Mouse (Mus musculus): ENCODE results near the gene H2-Ab1. TPM values are rescaled to one million over a fixed set of nuclear protein-coding genes. Genes with fewer than 3 reads are reported as not detected.
A peak's percentile ranks its signal among the peaks of the same experiment; 100 is the strongest.

The H2-Ab1 gene
- total RNA-seq, 2 experiments from 2014 or later, result 50.0 to 81.5 TPM

GRCm38 (mm10) chr17:34238706-34239105, 18.8 kb upstream of the H2-Ab1 start, which contains the start of gene H2-Ob:
Gene H2-Ob (plus strand): TSS chr17:34238903.
- peak; percentile 56; the same call in 1 of the 2 replicates for ATAC-seq (replicated peaks; ENCODE audit: poor library complexity)

DNA sequence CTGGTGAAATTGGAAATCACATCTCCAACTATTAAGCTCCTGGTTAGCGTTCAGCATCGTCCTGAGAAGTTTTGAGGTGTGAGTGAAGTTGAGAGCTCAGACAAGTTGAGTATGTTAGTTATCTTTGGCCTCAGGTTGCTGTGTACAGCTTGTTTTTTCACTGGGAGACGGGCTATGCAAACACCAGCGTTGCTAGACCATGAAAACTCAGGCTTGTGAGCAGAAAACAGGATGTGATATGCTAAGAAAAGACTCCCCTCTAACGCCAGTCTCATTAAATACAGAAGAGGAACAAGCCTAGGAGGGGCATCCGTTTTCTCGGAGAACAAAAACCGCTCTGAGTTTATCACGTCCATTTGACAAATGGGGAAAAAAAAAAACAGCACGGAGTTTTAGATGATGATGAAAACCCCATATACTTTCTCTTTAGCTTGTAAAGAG, 17.9 kb upstream of the H2-Ab1 start:
- peak; percentile 40 for ATAC-seq (replicated peaks; ENCODE audit: poor library complexity)

GRCm38 (mm10) chr17:34240366-34240765, 17.1 kb upstream of the H2-Ab1 start:
- ATAC-seq (replicated peaks; ENCODE audit: poor library complexity), result no peak

GRCm38 (mm10) chr17:34240916-34241315, 16.6 kb upstream of the H2-Ab1 start:
- ATAC-seq (replicated peaks; ENCODE audit: poor library complexity), result no peak

DNA sequence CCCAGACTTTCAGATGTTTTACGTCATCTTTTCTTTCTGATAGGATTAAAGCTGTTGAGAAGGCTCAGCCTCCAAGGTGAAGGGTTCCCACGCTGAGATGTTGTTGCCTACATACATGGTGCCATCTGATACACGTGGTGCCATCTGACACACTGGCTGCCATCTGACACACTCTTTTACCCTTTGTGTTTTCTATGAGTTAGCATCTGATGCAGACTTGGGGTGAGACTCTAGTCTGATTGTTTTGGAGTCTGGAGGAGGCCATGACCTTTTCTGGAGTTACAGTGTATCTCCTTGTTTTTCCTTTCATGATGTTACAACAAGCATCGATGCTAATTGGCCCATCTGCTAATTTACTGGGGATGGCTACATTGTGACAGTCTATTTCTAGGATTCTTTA, 12.8 kb upstream of the H2-Ab1 start:
- ATAC-seq (replicated peaks; ENCODE audit: poor library complexity), result no peak

DNA sequence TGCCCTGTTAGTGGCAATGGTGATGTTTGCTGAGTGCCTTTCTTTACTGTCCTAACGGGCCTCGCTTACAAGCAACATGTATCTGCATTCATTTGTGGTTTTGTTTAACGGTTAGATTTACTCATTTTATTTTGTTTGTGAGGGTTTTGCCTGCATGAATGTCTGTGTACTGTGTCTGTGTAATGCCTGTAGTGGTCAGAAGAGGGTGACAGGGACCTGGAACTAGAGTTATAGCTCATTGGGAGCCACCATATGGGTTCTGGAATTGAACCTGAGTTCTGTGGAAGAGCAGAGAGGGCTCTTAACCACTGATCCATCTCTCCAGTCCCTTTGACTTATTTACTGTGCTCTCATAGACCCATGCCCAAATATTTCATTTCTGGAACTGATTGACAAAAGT, 10.4 kb upstream of the H2-Ab1 start:
- ATAC-seq (replicated peaks; ENCODE audit: poor library complexity), result peak; percentile 47; the same call in 1 of the 2 replicates

DNA sequence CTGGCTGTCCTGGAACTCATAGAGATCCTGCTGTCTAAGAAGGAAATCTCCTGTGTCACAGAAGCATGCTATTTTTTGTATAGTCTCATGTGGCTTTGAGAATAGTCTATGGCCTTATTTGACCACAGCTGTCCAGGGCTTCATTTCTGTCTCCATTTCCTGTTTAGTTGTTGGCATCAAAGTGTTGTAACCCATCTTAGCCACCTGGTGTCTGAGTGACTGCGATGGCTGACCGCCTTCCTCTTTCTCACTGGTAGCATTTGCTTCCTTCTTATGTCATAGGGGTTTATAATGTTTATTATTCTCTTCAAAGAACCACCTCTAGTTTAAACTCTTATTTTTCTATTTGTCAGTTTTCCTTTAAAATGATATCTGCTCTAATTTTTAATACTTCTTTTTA, 8.7 kb upstream of the H2-Ab1 start:
- ATAC-seq (replicated peaks; ENCODE audit: poor library complexity), result peak; percentile 84

DNA sequence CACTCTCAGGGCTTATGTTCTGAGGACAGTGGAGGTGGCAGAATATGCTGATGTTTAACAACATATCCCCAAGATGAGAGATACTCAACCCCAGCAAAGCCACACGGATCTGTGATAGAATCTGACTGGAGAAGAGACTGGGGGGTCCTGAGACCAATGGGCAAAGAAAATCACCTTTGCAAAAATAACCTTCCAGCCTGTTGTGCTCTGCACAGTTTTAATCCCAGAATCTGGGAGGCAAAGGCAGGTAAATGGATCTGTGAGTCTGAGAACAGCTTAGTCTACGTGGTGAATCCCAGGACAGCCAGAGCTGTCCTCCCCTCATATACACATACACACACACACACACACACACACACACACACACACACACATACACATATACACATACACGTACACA, 8.1 kb upstream of the H2-Ab1 start:
- no peak for ATAC-seq (replicated peaks; ENCODE audit: poor library complexity)

DNA sequence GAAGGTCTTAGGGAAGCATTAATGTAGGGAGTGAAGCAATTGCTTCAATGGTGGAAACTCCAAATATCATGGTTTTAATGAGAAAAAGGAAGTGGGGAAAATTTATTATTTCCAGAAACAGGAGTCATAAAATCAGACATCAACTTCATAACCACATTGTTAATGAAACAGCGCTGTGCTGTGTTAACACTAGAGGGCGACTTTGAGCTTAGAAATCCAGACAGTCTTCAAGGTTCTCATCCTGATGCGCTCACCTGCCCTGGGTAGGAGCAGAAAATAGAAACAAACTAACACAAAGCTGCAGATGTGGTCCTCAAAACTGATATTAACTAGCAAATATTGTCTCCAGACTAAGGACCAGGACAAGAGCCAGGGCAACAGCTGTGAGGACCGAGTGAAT, 7.6 kb upstream of the H2-Ab1 start:
- ATAC-seq (replicated peaks; ENCODE audit: poor library complexity), result peak; percentile 76

DNA sequence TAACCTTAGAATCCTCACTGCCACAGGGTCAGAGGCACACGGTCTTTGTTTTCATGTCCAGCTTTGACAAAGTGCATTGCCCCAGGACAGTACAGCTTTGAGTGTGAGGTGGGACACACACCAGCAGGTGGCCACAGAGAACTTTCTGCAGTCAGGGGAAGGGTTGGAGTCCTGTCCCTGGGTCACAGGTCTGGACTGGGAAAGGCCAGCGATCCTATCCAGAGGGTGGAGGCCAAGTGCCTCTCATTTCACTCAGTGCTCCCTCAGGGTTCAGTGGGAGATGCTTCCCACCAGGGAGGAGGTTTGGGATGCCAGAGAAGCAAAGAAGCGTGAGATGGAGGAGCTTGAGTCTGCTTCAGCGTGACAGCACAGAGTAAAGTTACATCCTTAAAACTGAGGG, 5.8 kb upstream of the H2-Ab1 start:
- no peak for ATAC-seq (replicated peaks; ENCODE audit: poor library complexity)

GRCm38 (mm10) chr17:34256501-34256900, 988 bp upstream of the H2-Ab1 start:
- ATAC-seq (replicated peaks; ENCODE audit: poor library complexity), result no peak

DNA sequence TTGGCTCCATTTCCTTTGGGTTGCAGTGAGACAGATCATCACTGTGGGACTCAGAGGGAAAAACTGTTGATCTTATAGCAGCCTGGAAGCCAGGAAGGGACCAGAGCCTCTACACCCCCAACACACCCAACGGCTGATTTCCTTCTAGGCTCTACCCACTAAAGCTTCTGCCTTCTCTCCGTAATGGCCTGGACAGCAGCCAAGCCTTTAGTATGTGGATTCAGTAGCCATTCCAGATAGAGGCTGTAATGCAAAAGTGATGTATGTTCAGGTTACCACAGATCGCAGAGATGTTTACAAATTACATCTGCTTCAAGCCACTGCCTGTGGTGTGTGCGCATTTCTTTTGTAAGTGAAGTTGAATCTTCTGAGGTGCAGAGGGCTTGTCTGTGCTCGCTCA, 3.1 kb downstream of the H2-Ab1 start:
- ATAC-seq (replicated peaks; ENCODE audit: poor library complexity), result no peak

DNA sequence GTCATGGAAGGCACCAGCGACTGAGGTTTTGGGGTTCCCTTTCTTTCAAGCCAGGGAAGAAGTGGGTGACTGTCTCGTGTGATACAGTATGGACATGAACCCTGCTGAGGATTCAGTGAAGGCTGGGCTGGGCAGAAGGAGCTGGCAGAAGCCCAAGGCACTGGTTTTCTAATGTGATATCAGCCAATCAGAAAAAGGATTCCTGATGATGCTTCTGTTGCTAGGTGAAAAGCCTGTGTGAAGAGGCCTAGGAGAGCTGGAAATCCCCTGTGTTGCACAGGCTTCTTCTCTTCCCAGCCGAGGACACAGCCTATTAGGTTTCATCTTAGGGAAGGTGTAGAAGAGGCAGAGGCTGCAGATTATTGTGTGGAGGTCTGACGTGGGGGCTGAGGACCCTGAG, 4.0 kb downstream of the H2-Ab1 start:
- ATAC-seq (replicated peaks; ENCODE audit: poor library complexity), result peak; percentile 27; the same call in 1 of the 2 replicates

- peak; percentile 85 for ATAC-seq (replicated peaks; ENCODE audit: poor library complexity)
Observed at GRCm38 (mm10) chr17:34263068-34263467, 5.6 kb downstream of the H2-Ab1 start.

GRCm38 (mm10) chr17:34263811-34264371, 6.4 kb downstream of the H2-Ab1 start:
- peak; percentile 45 for ATAC-seq (replicated peaks; ENCODE audit: poor library complexity)

GRCm38 (mm10) chr17:34264452-34265351, 7.2 kb downstream of the H2-Ab1 start:
- peak; percentile 32; the same call in 1 of the 2 replicates for ATAC-seq (replicated peaks; ENCODE audit: poor library complexity)

DNA sequence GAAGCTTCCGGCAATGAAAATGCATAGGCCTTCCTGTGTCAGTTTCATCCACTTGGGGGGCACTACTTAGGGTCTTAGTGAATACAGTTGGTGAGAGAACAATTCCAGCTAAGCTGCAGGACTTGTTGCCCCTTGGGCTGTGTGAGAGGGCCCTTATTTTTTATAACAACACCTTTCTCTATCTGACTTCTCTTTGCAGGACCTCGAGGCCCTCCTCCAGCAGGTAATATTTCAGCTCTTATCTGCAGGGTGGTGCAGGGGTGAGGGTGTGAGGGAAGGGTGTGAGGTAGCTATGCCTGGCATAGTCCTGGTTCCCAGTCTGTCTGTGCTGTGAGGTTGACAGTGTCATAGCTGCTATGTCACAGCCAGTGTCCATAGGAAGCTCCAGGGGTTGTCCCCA, 10.8 kb downstream of the H2-Ab1 start:
- no peak for ATAC-seq (replicated peaks; ENCODE audit: poor library complexity)

DNA sequence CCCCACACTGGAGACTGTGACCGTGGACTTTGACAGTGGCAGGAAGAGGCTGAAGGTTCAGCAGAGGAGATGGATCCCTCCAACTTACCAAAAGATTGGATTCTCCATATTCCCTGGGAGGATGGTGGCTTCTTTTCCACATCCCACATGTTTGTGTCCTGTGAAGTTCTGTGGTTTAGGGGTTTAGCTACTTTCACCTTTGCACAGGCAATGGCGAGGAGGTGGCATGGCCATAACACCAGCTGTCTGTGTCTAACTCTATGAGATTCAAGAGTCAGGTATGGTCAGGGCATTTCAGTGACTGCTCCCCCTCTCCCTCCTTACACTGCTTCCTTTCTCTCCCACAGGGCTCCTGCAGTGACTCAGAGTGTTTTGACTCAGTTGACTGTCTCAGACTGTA, 11.3 kb downstream of the H2-Ab1 start:
- ATAC-seq (replicated peaks; ENCODE audit: poor library complexity), result no peak

- no peak for ATAC-seq (replicated peaks; ENCODE audit: poor library complexity)
Observed at GRCm38 (mm10) chr17:34269817-34270216, 12.3 kb downstream of the H2-Ab1 start.

- ATAC-seq (replicated peaks; ENCODE audit: poor library complexity), result no peak
Observed at GRCm38 (mm10) chr17:34270230-34270629, 12.7 kb downstream of the H2-Ab1 start.

- ATAC-seq (replicated peaks; ENCODE audit: poor library complexity), result no peak
Observed at GRCm38 (mm10) chr17:34270940-34271339, 13.5 kb downstream of the H2-Ab1 start.

DNA sequence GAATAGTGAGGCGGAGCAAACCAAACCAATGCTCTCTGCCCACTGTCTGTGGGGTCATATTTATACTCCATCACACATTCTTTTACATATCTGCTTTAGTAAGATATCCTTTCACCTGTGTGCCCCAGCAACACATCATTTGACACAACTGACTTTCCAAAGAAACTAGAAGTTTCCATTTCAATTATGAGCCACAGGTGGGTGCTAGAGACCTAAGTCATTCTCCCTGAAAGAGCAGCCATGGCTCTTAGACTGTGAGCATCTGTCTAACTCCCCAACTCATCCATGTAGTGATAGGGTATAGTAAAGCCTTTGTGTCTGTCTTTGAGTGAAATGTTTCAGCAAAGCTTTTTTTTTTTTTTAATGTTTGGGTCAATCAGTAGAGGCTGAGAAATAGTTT, 14.6 kb downstream of the H2-Ab1 start:
- ATAC-seq (replicated peaks; ENCODE audit: poor library complexity), result no peak
